ENCODE assay signal across 16 mouse cellular contexts in the genomic region with DNA sequence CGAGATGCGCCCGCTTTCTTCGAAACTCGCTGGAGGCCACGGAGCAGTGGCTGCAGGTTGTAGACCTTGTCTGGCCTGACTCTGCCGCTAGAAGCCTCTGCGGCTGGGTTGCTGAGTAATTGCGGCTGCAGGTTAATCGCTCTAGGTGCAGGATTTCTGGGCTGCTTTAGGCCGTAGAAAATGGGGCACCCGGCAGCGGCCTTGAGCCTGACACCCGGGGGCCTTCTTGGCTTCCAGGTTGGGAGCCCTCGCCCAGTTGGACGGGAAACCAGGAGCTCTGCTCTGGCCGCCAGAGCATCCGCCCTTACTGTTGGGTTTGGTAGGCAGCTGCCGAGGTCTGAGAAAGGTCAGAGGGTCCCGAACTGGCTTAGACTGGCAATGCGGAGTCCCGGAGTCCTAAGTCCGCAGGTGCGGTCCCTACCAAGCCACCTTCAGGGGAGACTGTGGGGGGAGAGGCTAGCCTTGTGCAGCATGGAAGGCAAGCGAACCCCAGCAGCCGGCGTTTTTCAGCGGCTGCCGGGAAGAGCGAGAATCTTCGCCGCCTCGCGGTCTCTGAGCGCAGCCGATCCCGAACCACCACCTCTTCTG. TPM values are rescaled to one million over a fixed set of nuclear protein-coding genes. Genes with fewer than 3 reads are reported as not detected.
DNase-seq lines count a peak whose midpoint lies in the region; ATAC-seq and TF ChIP-seq lines count a peak whose summit lies in the region.
"Had no signal": no experiment of that assay in that cellular context is flagged by ENCODE, and none has a peak within 500 bp of the region (broad histone marks: within the 10 kb centered on the region; RNA-seq: fewer than 3 reads in every experiment).

No protein-coding gene starts in this region.

- no peak overlapping the region for H3K9ac ChIP-seq in lung, embryonic 14.5 days
- no peak overlapping the region for H3K9ac ChIP-seq in forebrain, embryonic 16.5 days (replicated peaks; ENCODE audit: low read depth, low read length)
- peak overlapping the region; percentile 70 for H3K9ac ChIP-seq in kidney, postnatal 0 days (ENCODE audit: low read depth, low read length)
- peak overlapping the region; percentile 52 for H3K9ac ChIP-seq in neural tube, embryonic 15.5 days (replicated peaks)
- H3K9ac ChIP-seq: embryonic facial prominence, embryonic 13.5 days; liver, embryonic 12.5 days had no signal

- peak; percentile 53 for DNase-seq in lung, embryonic 14.5 days
- DNase-seq in lung, postnatal 4 days, result no peak
- DNase-seq in kidney, postnatal 0 days (ENCODE audit: low spot score), result no peak
- DNase-seq in retina, embryonic 14.5 days (ENCODE audit: low spot score), result no peak
- DNase-seq in cerebellum, adult 8-10 months, result no peak
- DNase-seq: adrenal gland, adult 8-10 months; heart, adult 11 months; thymus, adult 2 months had no signal

- no peak for ATAC-seq in lung, embryonic 14.5 days (ENCODE audit: insufficient read depth)
- ATAC-seq in forebrain, embryonic 16.5 days, result 0 out of 2 replicates have a peak, but pooled peaks have one; percentile 47
- no peak for ATAC-seq in kidney, postnatal 0 days (replicated peaks; ENCODE audit: low FRiP score, low read depth)
- ATAC-seq in neural tube, embryonic 15.5 days (ENCODE audit: low FRiP score), result no peak
- no peak for ATAC-seq in activated CD4-positive, CD25-positive, alpha-beta regulatory T cell, adult 4 months
- ATAC-seq: liver, embryonic 12.5 days had no signal

- no peaks in the 10 kb centered on the region for H3K36me3 ChIP-seq in lung, embryonic 14.5 days (ENCODE audit: insufficient read depth)
- no peaks in the 10 kb centered on the region for H3K36me3 ChIP-seq in forebrain, embryonic 16.5 days (ENCODE audit: control insufficient read depth, insufficient read depth)
- H3K36me3 ChIP-seq in kidney, postnatal 0 days (ENCODE audit: insufficient read depth, low read length), result peaks cover 12% of the 10 kb centered on the region; the same call in 1 of the 2 replicates
- no peaks in the 10 kb centered on the region for H3K36me3 ChIP-seq in neural tube, embryonic 15.5 days
- H3K36me3 ChIP-seq: embryonic facial prominence, embryonic 13.5 days; liver, embryonic 12.5 days had no signal

- no peak overlapping the region for H3K27ac ChIP-seq in lung, embryonic 14.5 days (ENCODE audit: low read depth)
- H3K27ac ChIP-seq in forebrain, embryonic 16.5 days (ENCODE audit: low read length), result no peak overlapping the region
- H3K27ac ChIP-seq in kidney, postnatal 0 days, result peak overlapping the region; percentile 2; the same call in 1 of the 2 replicates
- H3K27ac ChIP-seq in neural tube, embryonic 15.5 days (replicated peaks), result peak overlapping the region; percentile 81
- H3K27ac ChIP-seq: embryonic facial prominence, embryonic 13.5 days; liver, embryonic 12.5 days had no signal

- no peak for TF ChIP-seq CTCF in lung, embryonic 14.5 days (IDR thresholded peaks at IDR 0.05; ENCODE audit: low read depth)
- TF ChIP-seq CTCF in kidney, postnatal 0 days (IDR thresholded peaks at IDR 0.05; ENCODE audit: low read depth), result no peak

- WGBS in lung, embryonic 14.5 days, result 1% methylated on average over 37 of the region's 37 CpGs
- WGBS in forebrain, embryonic 16.5 days, result under 1% methylated on average over 37 of the region's 37 CpGs
- WGBS in kidney, postnatal 0 days, result under 1% methylated on average over 37 of the region's 37 CpGs
- WGBS in neural tube, embryonic 15.5 days, result under 1% methylated on average over 37 of the region's 37 CpGs

- H3K4me1 ChIP-seq in lung, embryonic 14.5 days (ENCODE audit: insufficient read depth), result 0 out of 2 replicates have a peak, but pooled peaks cover 5% of the 10 kb centered on the region
- H3K4me1 ChIP-seq in forebrain, embryonic 16.5 days (replicated peaks; ENCODE audit: control insufficient read depth, insufficient read depth, low read length), result peaks cover 29% of the 10 kb centered on the region
- H3K4me1 ChIP-seq in kidney, postnatal 0 days (replicated peaks; ENCODE audit: insufficient read depth, low read length), result peaks cover 16% of the 10 kb centered on the region
- peaks cover 36% of the 10 kb centered on the region for H3K4me1 ChIP-seq in neural tube, embryonic 15.5 days

- H3K4me2 ChIP-seq in lung, embryonic 14.5 days, result no peak overlapping the region
- no peak overlapping the region for H3K4me2 ChIP-seq in forebrain, embryonic 16.5 days (ENCODE audit: low read length)
- peak overlapping the region; percentile 75 for H3K4me2 ChIP-seq in kidney, postnatal 0 days (ENCODE audit: low read length)
- peak overlapping the region; percentile 54 for H3K4me2 ChIP-seq in neural tube, embryonic 15.5 days
- H3K4me2 ChIP-seq: embryonic facial prominence, embryonic 13.5 days; liver, embryonic 12.5 days had no signal

- H3K27me3 ChIP-seq in lung, embryonic 14.5 days (ENCODE audit: insufficient read depth, low read length), result peaks cover 99% of the 10 kb centered on the region
- H3K27me3 ChIP-seq in forebrain, embryonic 16.5 days (replicated peaks; ENCODE audit: control insufficient read depth, insufficient read depth, low read length), result peaks cover 56% of the 10 kb centered on the region
- peaks cover 10% of the 10 kb centered on the region; the same call in 1 of the 2 replicates for H3K27me3 ChIP-seq in kidney, postnatal 0 days (ENCODE audit: insufficient read depth, low read length)
- H3K27me3 ChIP-seq in neural tube, embryonic 15.5 days (replicated peaks), result peaks cover 75% of the 10 kb centered on the region

- H3K4me3 ChIP-seq in lung, embryonic 14.5 days (ENCODE audit: low read depth, low read length), result no peak overlapping the region
- H3K4me3 ChIP-seq in forebrain, embryonic 16.5 days (replicated peaks; ENCODE audit: low read length), result no peak overlapping the region
- peak overlapping the region; percentile 52 for H3K4me3 ChIP-seq in kidney, postnatal 0 days (replicated peaks; ENCODE audit: low read depth, low read length)
- peak overlapping the region; percentile 43 for H3K4me3 ChIP-seq in neural tube, embryonic 15.5 days (replicated peaks)
- H3K4me3 ChIP-seq: embryonic facial prominence, embryonic 13.5 days; liver, embryonic 12.5 days; megakaryocyte, embryonic 14.5 days had no signal

- no peaks in the 10 kb centered on the region for H3K9me3 ChIP-seq in lung, embryonic 14.5 days (ENCODE audit: low read depth, low read length)
- H3K9me3 ChIP-seq in forebrain, embryonic 16.5 days (ENCODE audit: control insufficient read depth, low read length), result no peaks in the 10 kb centered on the region
- no peaks in the 10 kb centered on the region for H3K9me3 ChIP-seq in kidney, postnatal 0 days (replicated peaks; ENCODE audit: low read length)
- H3K9me3 ChIP-seq in neural tube, embryonic 15.5 days (replicated peaks), result no peaks in the 10 kb centered on the region
- H3K9me3 ChIP-seq: embryonic facial prominence, embryonic 13.5 days; liver, embryonic 12.5 days; megakaryocyte, embryonic 14.5 days had no signal

RNA-seq across cellular contexts. Expression of gene Pax2, which starts 3.8 kb away (rescaled TPM):
- 0.07 TPM in 1 of 2 replicates, not detected in the other for polyA plus RNA-seq in lung, embryonic 14.5 days (2014; fragmentation: Nextera tagmentation; extraction: Ambion mirVana)
- polyA plus RNA-seq in forebrain, embryonic 16.5 days (2015; fragmentation: Nextera tagmentation; extraction: Ambion mirVana), result 0.07 TPM in 1 of 2 replicates, not detected in the other
- 27.4 and 29.6 TPM in 2 replicates for polyA plus RNA-seq in kidney, postnatal 0 days (2015; fragmentation: Nextera tagmentation; extraction: Ambion mirVana)
- 16.5 and 20.5 TPM in 2 replicates for polyA plus RNA-seq in neural tube, embryonic 15.5 days (2015; fragmentation: Nextera tagmentation; extraction: Ambion mirVana)
- not detected for polyA plus RNA-seq in activated CD4-positive, CD25-positive, alpha-beta regulatory T cell, adult 4 months (2017; shearing (Covaris generic))
- polyA plus RNA-seq: large intestine, adult 2 months; liver, embryonic 12.5 days; small intestine, adult 2 months had no signal

Comparison
In these comparisons a context has a peak if more than half of its experiments do, and no peak if none do; other contexts are left out.
1. H3K27ac ChIP-seq: peak in kidney, postnatal 0 days (single experiment) and neural tube, embryonic 15.5 days (single experiment); none in lung, embryonic 14.5 days (single experiment) and forebrain, embryonic 16.5 days (single experiment).
2. H3K4me2 ChIP-seq: peak in kidney, postnatal 0 days (single experiment) and neural tube, embryonic 15.5 days (single experiment); none in lung, embryonic 14.5 days (single experiment) and forebrain, embryonic 16.5 days (single experiment).
3. H3K4me3 ChIP-seq: peak in kidney, postnatal 0 days (single experiment) and neural tube, embryonic 15.5 days (single experiment); none in lung, embryonic 14.5 days (single experiment) and forebrain, embryonic 16.5 days (single experiment).
4. H3K9ac ChIP-seq: peak in kidney, postnatal 0 days (single experiment) and neural tube, embryonic 15.5 days (single experiment); none in lung, embryonic 14.5 days (single experiment) and forebrain, embryonic 16.5 days (single experiment).
5. RNA of gene Pax2, which starts 3.8 kb away (polyA plus RNA-seq): 27.4 to 29.6 TPM in kidney, postnatal 0 days and 16.5 to 20.5 TPM in neural tube, embryonic 15.5 days; 0.07 TPM in lung, embryonic 14.5 days, 0.07 TPM in forebrain, embryonic 16.5 days and not detected in activated CD4-positive, CD25-positive, alpha-beta regulatory T cell, adult 4 months; every median in the first group is over 10 times any median in the second.